Mouse (Mus musculus) C2C12 (cell line): ENCODE measurements around the gene Dhdh.

Source experiments
- CEBPB ChIP-seq: IDR thresholded peaks from one replicate; pipeline ENCODE4 v1.6.1; 2011; ENCODE audit warnings: low read depth, mild to moderate bottlenecking, control low read depth, moderate library complexity
- CTCF ChIP-seq: IDR thresholded peaks from one replicate; pipeline ENCODE4 v1.5.1; 2011; ENCODE audit not compliant: control insufficient read depth, insufficient read depth, insufficient read length
- FOSL1 ChIP-seq: IDR thresholded peaks from one replicate; pipeline ENCODE4 v1.8.0; 2011; ENCODE audit warnings: mild to moderate bottlenecking, low read length; ENCODE audit not compliant: poor library complexity, insufficient read depth, severe bottlenecking
- MAX ChIP-seq: IDR thresholded peaks from one replicate; pipeline ENCODE4 v1.6.1; 2011; ENCODE audit warnings: mild to moderate bottlenecking, control low read depth
- MYOD1 ChIP-seq: IDR thresholded peaks from one replicate; pipeline ENCODE4 v1.6.1; 2011; ENCODE audit warnings: low read depth; ENCODE audit not compliant: control insufficient read depth, insufficient read length
- USF1 ChIP-seq: IDR thresholded peaks from one replicate; pipeline ENCODE4 v1.6.1; 2011; ENCODE audit warnings: low read depth, mild to moderate bottlenecking, control low read depth, moderate library complexity

DNA sequence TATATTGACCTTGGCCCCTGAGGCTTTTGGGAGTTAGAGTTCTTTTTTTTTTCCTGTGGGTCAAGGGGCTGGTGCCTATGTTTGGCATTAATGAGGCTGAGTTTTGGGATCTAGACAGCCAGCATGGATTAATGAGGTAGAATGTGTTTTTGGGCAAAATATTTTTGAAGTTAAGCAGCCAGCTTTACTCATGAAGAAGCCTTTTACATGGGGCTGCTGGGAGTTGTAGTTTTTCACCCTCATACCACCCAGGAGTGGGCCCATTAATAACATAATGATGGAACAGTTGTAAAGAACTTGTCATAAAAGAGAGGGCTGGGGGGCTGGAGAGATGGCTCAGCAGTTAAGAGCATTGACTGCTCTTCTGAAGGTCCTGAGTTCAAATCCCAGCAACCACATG lies 42.0 kb downstream of the Dhdh start:
- TF ChIP-seq CTCF: no peak
- no peak for TF ChIP-seq MYOD1
- TF ChIP-seq MAX: no peak
- no peak for TF ChIP-seq FOSL1
- TF ChIP-seq USF1: no peak
- TF ChIP-seq CEBPB: no peak
